Mouse (Mus musculus) megakaryocyte-erythroid progenitor cell, adult 5-6 weeks (primary cell): Measurements from ENCODE around the gene Atl3. TPM values are rescaled to one million over a fixed set of nuclear protein-coding genes. Genes with fewer than 3 reads are reported as not detected.

Source experiments
- ATAC-seq: replicated peaks from 2 replicates; pipeline ENCODE4 v1.8.0; 2016; ENCODE audit warnings: mild to moderate bottlenecking, inconsistent platforms; ENCODE audit not compliant: severe bottlenecking, poor library complexity, low FRiP score, low TSS enrichment
- total RNA-seq, 2 experiments: library from RNA; stranded (forward) in 1 of 2; stranded (reverse) in 1 of 2; fragments of 200-1000, 215-1000 nt in 1 of 2; fragments of >200 nt in 1 of 2; fragmentation: Nextera tagmentation in 1 of 2; gene quantifications; 2 replicates each; pipeline ENCODE4 v1.2.3; 2014 to 2017

Atl3 gene
- total RNA-seq, 2 experiments from 2014 or later, result 59.2 to 73.8 TPM

DNA sequence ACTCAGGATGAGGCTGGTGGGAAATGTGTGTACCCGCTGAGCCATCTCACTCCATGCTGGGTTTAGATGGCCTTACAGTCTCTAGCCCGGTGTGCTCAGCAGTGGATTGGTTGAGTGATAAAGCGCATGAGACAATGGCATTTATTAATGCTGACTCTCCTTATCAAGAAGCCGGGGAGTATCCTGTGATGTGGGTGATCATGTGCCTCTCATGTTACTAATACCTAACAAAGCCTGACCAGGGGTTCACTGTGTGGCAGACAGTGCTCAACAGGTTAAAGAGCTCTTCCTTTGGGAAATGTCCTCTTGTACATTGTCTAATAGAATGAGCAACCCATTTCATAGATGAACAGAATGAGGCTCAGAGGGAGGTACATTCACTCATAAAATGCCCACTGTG, 61.0 kb downstream of the Atl3 start:
- no peak for ATAC-seq

DNA sequence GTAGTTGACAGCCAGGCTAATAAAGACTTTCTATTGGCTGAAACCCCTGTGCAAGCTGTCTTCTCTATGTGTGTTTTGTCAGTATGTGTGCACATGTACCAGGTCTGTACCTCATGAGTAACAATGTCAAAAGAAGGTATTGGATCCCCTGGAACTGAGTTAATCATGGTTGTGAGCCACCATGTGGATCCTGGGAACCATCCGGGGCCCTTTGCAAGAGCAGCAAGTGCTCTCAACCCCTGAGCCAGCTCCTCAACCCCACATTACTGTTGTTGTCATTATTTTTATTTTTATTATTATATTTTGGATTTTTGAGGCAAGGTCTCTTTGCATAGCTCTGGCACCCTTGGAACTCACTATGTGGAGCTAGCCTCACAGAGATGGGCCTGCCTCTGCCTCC, 62.8 kb downstream of the Atl3 start:
- no peak for ATAC-seq

DNA sequence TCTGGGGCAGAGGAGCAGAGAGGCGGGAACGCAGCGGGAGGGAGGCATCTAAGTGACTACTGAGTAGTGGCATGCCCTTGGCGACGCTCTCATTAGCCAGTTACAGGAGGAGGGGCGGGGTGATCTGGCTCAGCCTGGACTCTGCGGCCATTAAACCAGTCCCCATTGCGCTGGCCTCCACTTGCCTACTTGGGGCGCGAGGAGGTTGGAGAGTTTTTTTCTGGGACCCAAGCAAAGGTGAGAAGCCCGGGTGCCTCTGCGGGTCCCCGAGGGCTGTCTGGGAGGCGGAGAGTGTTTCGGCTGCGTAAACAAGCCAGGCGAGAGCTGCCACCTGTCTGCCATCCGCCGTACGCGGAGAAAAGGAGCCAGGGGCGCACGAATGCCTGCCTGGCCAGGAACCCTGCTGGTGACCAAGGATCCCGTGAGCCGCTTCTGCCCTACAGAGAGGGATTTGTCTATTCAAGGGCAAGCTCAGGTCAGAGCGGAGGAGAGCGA, 63.5 kb downstream of the Atl3 start, which contains the start of gene Pla2g16:
Gene Pla2g16 (plus strand): TSS at position 132 of the 495 bp plus-strand sequence.
- peak; percentile 94 for ATAC-seq

DNA sequence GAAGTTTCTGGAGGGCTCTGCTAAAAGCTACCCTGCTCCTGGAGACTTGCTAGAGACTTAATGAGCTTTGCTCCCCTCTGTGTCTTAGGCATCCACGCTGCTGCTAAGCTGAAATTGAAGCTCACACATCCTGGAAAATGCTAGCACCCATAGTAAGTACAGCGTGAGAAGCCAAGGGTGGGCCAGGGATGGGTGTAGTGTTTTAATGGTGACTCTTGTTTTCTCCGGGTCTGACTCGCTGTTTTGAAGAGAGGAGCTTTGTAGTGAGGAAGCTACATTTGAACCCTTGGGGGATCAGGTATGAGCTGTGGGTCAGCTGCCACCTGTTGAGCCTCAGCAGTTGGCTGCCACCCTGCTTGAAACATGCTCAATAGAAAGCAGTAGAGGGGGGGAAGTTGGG, 64.0 kb downstream of the Atl3 start:
- peak; percentile 16; the same call in 1 of the 2 replicates for ATAC-seq

DNA sequence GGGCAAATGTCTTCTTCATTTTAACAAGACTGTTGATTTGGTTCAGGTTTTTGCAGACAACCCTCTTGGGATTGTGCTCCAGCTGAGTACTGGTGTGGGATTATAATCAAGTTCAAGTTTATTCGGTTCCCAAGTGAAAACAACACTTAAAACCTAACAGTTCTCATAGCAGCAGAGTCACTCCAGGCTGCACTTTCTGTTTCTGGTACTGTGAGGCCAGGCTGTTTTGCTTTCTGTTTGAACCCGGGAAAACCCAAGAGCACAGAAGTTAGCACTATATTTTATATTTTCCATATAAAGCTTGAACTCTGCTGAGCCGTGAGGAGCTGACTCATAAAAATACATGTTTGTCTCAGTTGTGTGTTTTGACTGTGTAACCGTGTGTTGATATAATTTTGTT, 64.8 kb downstream of the Atl3 start:
- ATAC-seq, result no peak

DNA sequence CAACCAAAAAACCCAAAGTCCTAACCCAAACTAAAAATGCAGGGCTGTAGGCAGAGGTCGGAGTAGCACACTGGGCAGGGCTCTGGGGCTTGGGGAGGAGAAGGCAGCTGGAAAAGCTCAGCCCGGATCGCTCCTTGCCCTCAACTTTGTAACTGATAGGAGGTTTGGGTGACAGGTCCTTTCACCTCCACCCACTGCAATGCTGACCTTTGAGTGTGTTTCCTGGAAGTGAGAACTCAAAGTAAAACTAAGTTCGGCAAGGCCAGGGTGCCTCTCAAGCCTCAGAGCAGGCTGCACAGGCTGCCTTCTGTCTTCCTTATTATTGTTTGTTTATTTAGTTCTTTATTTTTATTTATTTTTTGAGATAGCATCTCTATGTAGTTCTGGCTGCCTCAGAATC, 66.1 kb downstream of the Atl3 start:
- no peak for ATAC-seq

DNA sequence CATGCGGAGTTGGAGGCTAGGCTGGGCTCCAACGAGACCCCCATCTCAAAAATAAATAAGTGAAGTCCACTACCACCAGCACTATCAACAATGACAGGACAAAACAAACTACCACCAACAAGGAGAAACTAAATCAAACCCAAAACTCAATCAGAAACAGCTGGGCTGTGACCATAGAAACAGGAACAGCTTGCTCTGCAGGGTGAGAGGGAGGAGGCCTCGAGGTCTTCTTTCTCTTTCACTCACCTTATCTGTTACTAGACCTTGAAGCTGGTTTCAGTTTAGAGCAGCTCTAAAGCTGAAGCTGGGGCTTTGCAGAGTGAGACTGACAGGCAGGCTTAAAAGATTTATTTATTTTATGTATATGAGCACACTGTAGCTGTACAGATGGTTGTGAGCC, 67.6 kb downstream of the Atl3 start:
- no peak for ATAC-seq

DNA sequence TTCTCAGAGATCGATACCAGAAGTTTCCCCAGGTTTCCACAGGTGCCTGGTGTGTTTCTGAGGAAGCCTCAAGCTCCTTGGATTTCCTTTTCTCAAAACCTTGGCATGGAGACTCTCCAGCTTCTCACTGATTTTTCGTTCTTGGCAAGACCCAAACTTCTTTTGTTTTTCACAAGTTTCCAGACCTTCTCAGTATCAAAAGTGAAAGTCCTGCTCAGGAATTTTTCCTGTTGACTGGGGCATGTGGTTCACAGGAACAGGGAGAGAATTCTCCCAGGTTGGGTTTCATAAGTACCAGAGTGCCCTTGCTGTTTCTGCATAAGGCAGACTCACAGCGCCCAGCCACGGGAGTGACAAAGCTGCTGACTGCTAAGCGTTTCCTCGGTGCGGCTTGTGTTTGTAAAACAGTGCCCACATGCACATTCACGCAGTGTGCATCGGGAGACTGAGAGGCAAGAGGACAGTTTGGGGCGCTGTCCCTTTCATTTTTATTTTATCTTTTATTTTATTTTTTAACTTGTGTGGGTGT, 68.8 kb downstream of the Atl3 start:
- ATAC-seq, result no peak

DNA sequence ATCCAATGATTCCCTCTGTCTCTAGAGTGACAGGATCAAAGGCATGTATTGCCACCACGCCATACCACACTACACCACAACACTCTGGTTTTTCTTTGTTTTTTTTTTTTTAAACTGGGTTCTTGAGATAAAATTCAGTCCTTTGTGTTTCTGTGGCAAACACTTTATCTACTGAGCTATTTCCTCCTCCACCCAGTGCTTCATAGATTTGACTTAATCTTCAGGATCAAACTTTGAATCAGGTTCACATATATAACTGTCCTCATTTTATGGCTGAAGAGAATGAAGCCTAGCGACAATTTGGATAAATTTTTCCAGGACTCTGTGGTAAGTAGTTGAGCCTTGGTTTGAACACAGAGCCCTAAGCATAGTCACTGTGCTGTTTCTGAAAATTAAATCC, 69.8 kb downstream of the Atl3 start:
- 0 out of 2 replicates have a peak, but pooled peaks have one; percentile 24 for ATAC-seq

DNA sequence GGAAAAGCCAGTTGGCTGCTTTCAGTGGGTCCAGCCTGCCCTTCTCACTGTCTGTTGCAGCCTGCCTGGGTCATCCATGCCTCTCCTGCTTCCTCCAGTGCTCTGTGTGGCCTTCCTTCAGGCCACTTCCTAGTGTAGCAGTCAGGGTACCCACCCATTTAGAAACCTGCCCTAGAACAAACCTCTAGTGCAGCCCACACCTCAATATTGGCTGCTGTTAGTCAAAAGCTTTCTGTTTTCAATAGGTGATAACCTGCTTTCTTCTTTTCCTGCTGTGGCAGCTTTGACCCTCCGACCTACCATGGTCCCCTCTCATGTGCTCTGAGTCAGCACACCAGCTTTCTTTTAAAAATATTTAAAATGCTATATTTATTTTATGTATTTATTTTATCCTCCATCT, 70.6 kb downstream of the Atl3 start:
- no peak for ATAC-seq

DNA sequence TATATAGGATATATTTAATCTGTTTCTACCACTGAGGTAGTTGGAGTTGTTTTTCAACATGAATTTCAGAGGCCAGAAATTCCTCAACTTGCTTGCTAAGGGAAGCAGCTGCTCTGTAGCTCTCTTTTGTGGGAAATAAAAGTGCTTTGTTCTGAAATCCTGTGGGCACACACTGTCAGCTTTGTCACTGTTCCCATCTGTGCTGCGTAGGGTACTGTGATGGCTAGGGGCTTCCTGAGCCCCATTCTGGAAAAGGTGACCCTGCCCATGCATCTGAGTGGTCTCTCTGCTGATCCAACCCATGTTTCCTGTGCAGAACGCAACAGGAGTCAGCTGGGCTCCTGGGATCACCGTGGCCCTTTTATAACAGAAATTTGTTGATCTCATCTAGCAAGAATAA, 73.0 kb downstream of the Atl3 start:
- ATAC-seq, result no peak

DNA sequence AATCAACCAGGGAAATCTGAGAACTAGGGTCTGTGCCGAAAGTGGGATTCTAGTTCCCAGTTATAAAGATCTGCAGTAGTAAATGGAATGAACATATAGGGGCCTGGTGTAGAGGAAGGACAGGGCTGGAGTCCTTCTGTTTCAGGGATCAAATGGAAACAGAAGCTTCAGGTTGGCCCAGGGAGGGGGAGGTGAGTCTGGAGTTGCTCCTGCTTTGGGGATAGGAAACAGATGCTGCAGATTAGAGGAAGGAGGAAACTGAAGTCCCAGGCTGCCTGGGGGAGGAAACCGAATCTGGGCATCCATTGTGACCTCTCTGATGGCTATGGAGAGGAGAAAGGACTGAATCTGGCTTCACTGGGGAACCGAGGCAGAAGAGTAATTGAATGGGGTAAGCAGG, 74.5 kb downstream of the Atl3 start:
- ATAC-seq, result no peak

DNA sequence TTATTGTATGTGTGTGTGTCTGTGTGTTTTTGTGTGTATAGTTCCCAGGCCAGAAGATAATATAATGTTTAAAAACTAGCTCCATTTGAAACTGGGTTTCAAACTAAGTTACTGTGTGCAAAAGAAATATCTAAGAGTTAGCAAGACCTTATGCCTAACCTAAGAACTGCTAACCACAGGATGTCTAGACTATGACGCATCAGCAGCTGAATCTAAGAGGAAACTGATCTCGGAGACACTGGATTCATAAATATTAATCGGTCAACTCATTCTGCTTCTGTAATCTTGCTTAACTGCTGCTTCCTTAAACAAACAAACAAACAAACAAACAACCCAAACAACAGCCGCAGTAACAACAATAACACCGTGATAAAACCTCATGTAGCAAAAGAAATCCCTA, 75.8 kb downstream of the Atl3 start:
- ATAC-seq, result no peak

DNA sequence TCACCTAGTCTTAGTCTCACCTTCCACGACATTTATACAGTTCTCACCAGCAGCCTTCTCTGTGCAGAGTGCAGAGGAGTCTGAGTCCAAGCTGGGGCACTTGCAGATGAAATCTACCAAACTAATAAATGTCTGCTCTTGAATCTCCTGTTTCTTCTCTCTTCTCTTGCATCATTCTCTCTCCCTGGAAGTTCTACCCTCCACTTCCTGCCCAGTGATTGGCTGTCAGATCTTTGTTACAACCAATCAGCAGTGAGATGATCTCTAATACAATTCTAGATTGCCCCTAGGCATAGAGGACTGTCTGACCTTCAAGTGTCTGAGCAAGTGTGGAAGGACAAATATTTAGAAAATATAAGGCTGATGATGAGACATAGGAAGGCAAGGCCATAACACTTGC, 82.3 kb downstream of the Atl3 start:
- ATAC-seq, result no peak

DNA sequence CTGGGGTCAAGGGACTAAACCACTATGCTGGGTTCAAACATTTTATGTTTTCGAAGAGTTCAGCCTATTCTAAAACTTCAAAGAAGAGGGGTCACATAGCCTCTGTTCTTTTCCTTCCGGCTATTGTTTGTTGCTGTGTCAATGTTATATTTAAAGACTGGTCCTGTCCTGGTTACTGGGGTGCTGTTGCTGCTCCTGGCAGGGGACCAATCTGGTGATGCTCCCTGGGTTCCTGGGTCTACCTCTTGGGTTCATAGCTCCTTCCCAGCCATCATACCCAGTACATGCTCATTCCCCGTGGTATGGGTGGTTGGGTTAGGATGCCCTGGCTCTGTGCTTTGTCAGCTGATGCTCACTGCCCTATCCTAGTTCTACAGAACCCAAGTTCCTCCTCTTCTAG, 83.9 kb downstream of the Atl3 start:
- no peak for ATAC-seq

DNA sequence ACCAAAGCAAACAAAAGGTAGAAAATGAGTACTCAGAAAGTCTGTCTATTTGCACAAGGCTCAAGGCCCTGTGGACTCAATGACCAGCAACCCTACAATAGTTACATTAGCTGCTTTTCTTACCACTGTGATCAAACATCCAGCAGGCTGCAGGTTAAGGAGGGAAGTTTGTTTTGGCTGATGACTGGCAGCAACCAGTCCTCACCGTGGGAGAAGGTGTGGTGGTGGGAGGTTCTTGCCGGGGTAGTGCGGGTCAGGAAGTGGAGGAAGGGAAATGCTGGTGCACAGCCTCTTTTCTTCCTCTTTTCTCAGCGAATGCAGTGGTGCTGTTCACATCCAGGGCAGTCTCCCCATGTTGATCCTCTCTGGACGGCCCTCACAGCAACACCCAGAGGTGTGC, 87.2 kb downstream of the Atl3 start:
- no peak for ATAC-seq

DNA sequence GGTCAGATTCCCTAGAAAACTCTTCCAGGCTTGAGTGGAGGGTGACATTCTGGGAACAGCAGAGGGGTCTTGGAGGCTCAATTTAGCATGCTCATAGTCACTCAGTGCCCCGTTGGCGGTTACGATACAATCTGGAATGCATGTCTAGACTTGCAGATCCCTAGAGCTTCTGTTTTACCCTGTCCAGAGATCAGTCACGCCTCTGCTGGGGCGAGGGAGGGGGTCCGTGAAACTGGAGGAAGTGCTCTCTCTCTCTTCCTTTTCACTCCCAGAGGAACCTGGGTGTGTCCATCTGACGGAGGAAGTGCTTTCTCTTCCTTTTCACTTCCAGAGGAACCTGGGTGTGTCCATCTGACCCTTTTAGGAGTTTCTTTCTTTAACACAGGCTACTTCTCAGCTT, 89.3 kb downstream of the Atl3 start:
- no peak for ATAC-seq

DNA sequence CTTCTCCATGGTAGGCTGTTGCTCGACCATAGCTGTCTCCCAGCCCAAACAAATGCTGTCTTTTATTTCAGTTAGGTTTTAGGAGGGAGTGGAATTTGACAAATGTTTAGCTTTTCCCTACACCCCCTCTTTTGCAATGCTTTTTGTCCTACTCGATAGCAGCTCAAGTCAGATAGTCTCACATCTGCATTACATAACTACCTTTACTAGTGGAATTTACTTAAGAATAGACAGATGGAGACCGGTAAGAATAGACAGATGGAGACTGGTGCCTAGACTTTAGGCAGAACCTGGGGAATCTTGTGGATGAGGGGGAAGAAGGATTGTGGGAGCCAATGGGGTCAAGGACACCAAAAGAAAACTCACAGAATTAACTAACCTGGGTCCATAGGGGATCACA, 89.8 kb downstream of the Atl3 start:
- ATAC-seq, result no peak

DNA sequence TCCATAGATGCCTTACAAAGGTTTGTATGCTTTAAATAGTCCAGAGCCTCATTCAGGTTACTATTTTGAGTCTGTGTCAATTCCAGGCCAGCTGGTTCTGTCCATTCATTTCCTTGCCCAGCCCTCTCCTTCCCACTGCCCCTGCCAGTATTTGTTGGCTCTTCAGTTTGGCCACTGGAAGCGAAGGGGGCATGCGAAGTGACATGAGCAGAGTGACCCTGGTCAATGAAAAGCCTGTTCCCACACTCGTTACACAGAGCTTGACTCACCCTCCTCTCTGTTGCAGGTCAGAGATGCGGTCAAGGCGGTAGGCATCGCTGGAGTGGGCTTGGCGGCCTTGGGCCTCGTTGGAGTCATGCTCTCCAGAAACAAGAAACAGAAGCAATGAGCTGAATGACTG, 91.4 kb downstream of the Atl3 start:
- ATAC-seq, result no peak

DNA sequence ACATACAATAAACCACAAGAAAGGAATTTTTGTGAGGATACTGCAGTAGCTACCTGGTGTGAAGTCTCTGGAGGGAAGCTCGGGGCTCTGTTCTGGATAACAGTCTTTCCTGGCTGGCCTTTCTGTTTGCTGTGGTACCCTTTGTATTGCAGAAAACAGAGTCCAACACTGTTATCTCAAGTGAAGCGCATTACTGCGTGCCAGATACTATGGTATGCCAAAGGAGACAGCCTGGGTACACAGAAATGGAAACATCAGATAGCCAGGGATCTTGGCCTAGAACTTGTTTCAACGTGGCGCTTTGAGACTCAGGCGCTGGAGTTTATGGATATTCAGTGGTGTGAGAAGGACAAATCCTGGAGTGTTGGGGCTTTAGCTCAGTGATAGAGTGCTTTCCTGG, 91.9 kb downstream of the Atl3 start:
- no peak for ATAC-seq
